Mouse (Mus musculus) embryonic facial prominence, embryonic 13.5 days (tissue): ENCODE data around the gene Grtp1. TPM values are rescaled to one million over a fixed set of nuclear protein-coding genes. Genes with fewer than 3 reads are reported as not detected.
A peak's percentile ranks its signal among the peaks of the same experiment; 100 is the strongest.

Experiments
- ATAC-seq: fragments of 200-750 bp; cut with Nextera tagmentation; 2 replicates; pipeline ENCODE4 v1.8.0; 2017; ENCODE audit warnings: low read depth; ENCODE audit not compliant: insufficient number of reproducible peaks, insufficient read depth, low FRiP score, low TSS enrichment
- H3K27ac ChIP-seq: fragments of 300-500 bp; sonication (generic); 2 replicates; pipeline ENCODE4 v1.5.1; 2015; ENCODE audit warnings: moderate library complexity, mild to moderate bottlenecking, inconsistent platforms
- H3K27me3 ChIP-seq: fragments of 300-500 bp; sonication (generic); 2 replicates; pipeline ENCODE4 v1.6.1; 2015; ENCODE audit warnings: mild to moderate bottlenecking, inconsistent platforms
- H3K36me3 ChIP-seq: fragments of 300-500 bp; sonication (generic); 2 replicates; pipeline ENCODE4 v1.6.1; 2015; ENCODE audit warnings: mild to moderate bottlenecking, inconsistent platforms
- H3K4me1 ChIP-seq: fragments of 300-500 bp; sonication (generic); 2 replicates; pipeline ENCODE4 v1.6.1; 2015; ENCODE audit warnings: inconsistent platforms
- H3K4me2 ChIP-seq: fragments of 300-500 bp; sonication (generic); 2 replicates; pipeline ENCODE4 v1.6.1; 2015; ENCODE audit warnings: moderate library complexity, mild to moderate bottlenecking, inconsistent platforms
- H3K4me3 ChIP-seq: fragments of 300-500 bp; sonication (generic); 2 replicates; pipeline ENCODE4 v1.5.1; 2015; ENCODE audit warnings: mild to moderate bottlenecking, inconsistent platforms
- H3K9ac ChIP-seq: fragments of 300-500 bp; sonication (generic); 2 replicates; pipeline ENCODE4 v1.6.1; 2015; ENCODE audit warnings: mild to moderate bottlenecking, inconsistent platforms
- H3K9me3 ChIP-seq: fragments of 300-500 bp; sonication (generic); 2 replicates; pipeline ENCODE4 v1.6.1; 2016; ENCODE audit warnings: inconsistent platforms
- WGBS: fragments of 180-500 bp; shearing (Covaris S2); methylation state at CpG from one replicate; pipeline ENCODE4 v1.1.7; 2015; ENCODE audit warnings: mixed read lengths; 5-methylcytosine and 5-hydroxymethylcytosine counted together
- polyA plus RNA-seq: library from polyadenylated mRNA; unstranded; fragments of >200 nt; fragmentation: Nextera tagmentation; extraction: Ambion mirVana; gene quantifications from 2 replicates; pipeline ENCODE4 v1.2.1, GENCODE M21; 2015

Gene Grtp1
- polyA plus RNA-seq: 14.3 and 17.3 TPM in 2 replicates

GRCm38 (mm10) chr8:13200301-13201012, at the start of gene Grtp1:
Grtp1 (minus strand) TSS chr8:13200620.
- H3K27ac ChIP-seq: no peak within 1 kb of the TSS
- ATAC-seq: peak; percentile 49; the same call in 1 of the 2 replicates

GRCm38 (mm10) chr8:13244343-13244880, 44.0 kb upstream of the Grtp1 start:
- no peaks in the 10 kb centered on the region for H3K4me1 ChIP-seq
- WGBS: 87% methylated on average over 11 of the region's 11 CpGs
- H3K4me3 ChIP-seq: no peak overlapping the region
- no peak for ATAC-seq
- H3K27me3 ChIP-seq: peaks cover 6% of the 10 kb centered on the region; the same call in 1 of the 2 replicates
- no peaks in the 10 kb centered on the region for H3K9me3 ChIP-seq
- H3K9ac ChIP-seq: no peak overlapping the region
- H3K27ac ChIP-seq: no peak overlapping the region
- no peaks in the 10 kb centered on the region for H3K36me3 ChIP-seq
- H3K4me2 ChIP-seq: no peak overlapping the region

More at GRCm38 (mm10) chr8:13200301-13201012, at the start of gene Grtp1:
- H3K4me1 ChIP-seq: peaks cover 11% of the 10 kb centered on the region; the same call in 1 of the 2 replicates
- WGBS: under 1% methylated on average over 57 of the region's 58 CpGs
- no peaks in the 10 kb centered on the region for H3K36me3 ChIP-seq
- H3K4me3 ChIP-seq: peak within 1 kb of the TSS; percentile 78
- H3K9me3 ChIP-seq: no peaks in the 10 kb centered on the region
- peak within 1 kb of the TSS; percentile 77 for H3K9ac ChIP-seq
- H3K27me3 ChIP-seq: peaks cover 52% of the 10 kb centered on the region
- peak within 1 kb of the TSS; percentile 86 for H3K4me2 ChIP-seq

DNA sequence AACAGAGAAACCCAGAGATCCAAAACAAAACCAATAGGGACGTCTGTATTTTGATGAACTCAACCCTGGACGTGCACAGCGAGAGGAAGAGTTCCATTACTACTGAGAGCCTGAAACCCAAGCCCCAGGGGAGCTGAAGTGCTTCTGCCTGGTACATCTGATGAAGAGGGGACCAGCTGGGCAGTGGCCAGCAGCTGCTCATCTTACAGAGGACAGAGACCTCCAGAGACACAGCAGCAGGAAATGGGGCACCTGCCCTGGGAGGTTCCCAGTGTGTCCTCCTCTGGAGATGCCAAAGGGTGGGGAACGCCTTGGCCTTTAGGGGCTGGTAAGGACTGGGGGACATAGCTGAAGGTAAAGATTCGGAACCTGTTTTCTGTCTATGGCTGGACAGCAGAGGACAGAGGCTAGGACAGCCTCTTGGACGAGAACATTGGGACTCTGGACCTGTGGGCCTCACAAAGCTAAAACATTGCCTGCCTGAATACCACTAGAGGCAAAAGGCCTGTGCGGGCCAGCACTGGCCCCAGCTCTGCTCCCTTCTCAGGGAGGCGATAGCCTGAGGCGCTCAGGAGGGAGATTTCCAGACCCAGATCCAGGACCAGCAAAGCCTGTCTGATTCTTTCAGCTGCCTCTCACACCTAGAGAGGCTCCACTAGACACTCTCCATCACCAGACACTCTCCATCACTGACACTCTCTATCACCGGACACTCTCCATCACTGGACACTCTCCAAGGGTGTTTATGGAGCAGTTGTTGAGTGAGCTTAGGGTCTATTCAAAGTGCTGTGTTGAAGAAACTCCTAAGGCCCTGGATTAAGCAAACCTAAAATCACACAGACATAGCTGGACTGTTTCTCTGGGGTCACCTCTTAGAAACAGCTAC, 42.8 kb upstream of the Grtp1 start:
- no peak overlapping the region for H3K27ac ChIP-seq
- ATAC-seq: no peak
- H3K4me1 ChIP-seq: no peaks in the 10 kb centered on the region
- no peak overlapping the region for H3K4me2 ChIP-seq
- no peaks in the 10 kb centered on the region for H3K36me3 ChIP-seq
- H3K27me3 ChIP-seq: peaks cover 6% of the 10 kb centered on the region; the same call in 1 of the 2 replicates
- 76% methylated on average over 10 of the region's 10 CpGs for WGBS
- no peak overlapping the region for H3K9ac ChIP-seq
- H3K4me3 ChIP-seq: no peak overlapping the region
- no peaks in the 10 kb centered on the region for H3K9me3 ChIP-seq

- no peak overlapping the region for H3K9ac ChIP-seq
- H3K4me3 ChIP-seq: no peak overlapping the region
- no peaks in the 10 kb centered on the region for H3K36me3 ChIP-seq
- WGBS: 85% methylated on average over 7 of the region's 7 CpGs
- H3K27ac ChIP-seq: no peak overlapping the region
- H3K27me3 ChIP-seq: peaks cover 3% of the 10 kb centered on the region; the same call in 1 of the 2 replicates
- H3K4me1 ChIP-seq: no peaks in the 10 kb centered on the region
- no peak overlapping the region for H3K4me2 ChIP-seq
- no peak for ATAC-seq
- H3K9me3 ChIP-seq: no peaks in the 10 kb centered on the region
Observed at GRCm38 (mm10) chr8:13240691-13241090, 40.3 kb upstream of the Grtp1 start.

DNA sequence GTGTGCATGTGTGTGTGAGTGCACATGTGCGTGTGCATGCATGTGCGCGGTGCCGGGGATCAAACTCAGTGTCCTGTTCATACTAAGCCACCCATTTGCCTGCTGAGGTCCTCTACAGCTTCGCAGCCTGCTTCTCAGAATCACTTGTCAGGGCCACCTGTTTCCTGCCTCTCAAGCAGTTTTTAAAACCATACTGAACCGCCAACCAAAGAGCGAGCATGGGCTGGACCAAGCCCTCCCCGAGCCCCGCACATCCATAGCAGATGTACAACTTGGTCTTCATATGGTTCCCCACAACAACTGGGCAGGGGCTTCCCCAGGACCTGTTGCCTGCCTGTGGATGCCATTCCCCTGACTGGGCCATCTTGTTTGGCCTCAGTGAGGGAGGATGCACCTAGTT, 39.6 kb upstream of the Grtp1 start:
- Histone ChIP-seq H3K9me3 (no peaks in the 10 kb centered on the region), H3K4me2 (no peak overlapping the region), H3K27me3 (no peaks in the 10 kb centered on the region), H3K4me3 (no peak overlapping the region), H3K9ac (no peak overlapping the region), H3K27ac (no peak overlapping the region), H3K36me3 (no peaks in the 10 kb centered on the region), H3K4me1 (no peaks in the 10 kb centered on the region)
- no peak for ATAC-seq
- WGBS: 91% methylated on average over 9 of the region's 9 CpGs

- no peak overlapping the region for H3K4me3 ChIP-seq
- ATAC-seq: no peak
- no peaks in the 10 kb centered on the region for H3K36me3 ChIP-seq
- H3K4me1 ChIP-seq: no peaks in the 10 kb centered on the region
- peaks cover 5% of the 10 kb centered on the region; the same call in 1 of the 2 replicates for H3K27me3 ChIP-seq
- H3K4me2 ChIP-seq: no peak overlapping the region
- H3K9me3 ChIP-seq: no peaks in the 10 kb centered on the region
- no peak overlapping the region for H3K9ac ChIP-seq
- H3K27ac ChIP-seq: no peak overlapping the region
- 90% methylated on average over 13 of the region's 13 CpGs for WGBS
Observed at GRCm38 (mm10) chr8:13234803-13235202, 34.4 kb upstream of the Grtp1 start.

- WGBS: 85% methylated on average over 4 of the region's 4 CpGs
- Histone ChIP-seq H3K4me3 (no peak overlapping the region), H3K9ac (no peak overlapping the region), H3K9me3 (no peaks in the 10 kb centered on the region), H3K27me3 (peaks cover 5% of the 10 kb centered on the region; the same call in 1 of the 2 replicates), H3K4me1 (peaks cover 10% of the 10 kb centered on the region), H3K27ac (no peak overlapping the region), H3K36me3 (no peaks in the 10 kb centered on the region), H3K4me2 (no peak overlapping the region)
- no peak for ATAC-seq
Observed at GRCm38 (mm10) chr8:13230471-13230870, 30.1 kb upstream of the Grtp1 start.

DNA sequence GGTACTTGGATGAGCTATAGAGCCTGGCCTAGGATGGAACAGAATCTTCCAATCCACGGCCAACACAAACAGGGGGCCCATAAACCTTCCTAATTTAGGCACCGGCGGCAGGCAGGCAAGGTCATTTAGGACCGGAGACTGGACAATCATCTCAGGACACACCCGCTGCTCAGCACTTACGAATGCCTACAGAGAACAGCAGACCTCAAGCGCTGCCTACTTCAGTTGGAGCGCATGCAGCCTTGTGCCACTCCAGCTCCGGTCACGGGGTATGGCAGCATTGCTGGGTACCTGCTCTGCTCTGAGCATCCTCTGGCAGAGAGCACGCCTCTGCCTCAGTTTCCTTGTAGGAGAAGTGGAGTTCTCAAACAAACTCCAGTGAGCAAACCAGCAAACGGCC, 29.4 kb upstream of the Grtp1 start:
- no peaks in the 10 kb centered on the region for H3K9me3 ChIP-seq
- no peaks in the 10 kb centered on the region for H3K36me3 ChIP-seq
- WGBS: 92% methylated on average over 12 of the region's 12 CpGs
- H3K4me1 ChIP-seq: peaks cover 10% of the 10 kb centered on the region
- H3K27me3 ChIP-seq: peaks cover 5% of the 10 kb centered on the region; the same call in 1 of the 2 replicates
- H3K9ac ChIP-seq: no peak overlapping the region
- no peak overlapping the region for H3K27ac ChIP-seq
- H3K4me3 ChIP-seq: no peak overlapping the region
- ATAC-seq: no peak
- no peak overlapping the region for H3K4me2 ChIP-seq

- WGBS: 43% methylated on average over 9 of the region's 9 CpGs
- H3K4me3 ChIP-seq: no peak overlapping the region
- H3K9ac ChIP-seq: no peak overlapping the region
- H3K27me3 ChIP-seq: peaks cover 6% of the 10 kb centered on the region; the same call in 1 of the 2 replicates
- no peak overlapping the region for H3K4me2 ChIP-seq
- no peaks in the 10 kb centered on the region for H3K36me3 ChIP-seq
- no peaks in the 10 kb centered on the region for H3K9me3 ChIP-seq
- no peak overlapping the region for H3K27ac ChIP-seq
- ATAC-seq: no peak
- peaks cover 10% of the 10 kb centered on the region for H3K4me1 ChIP-seq
Observed at GRCm38 (mm10) chr8:13228923-13229610, 28.6 kb upstream of the Grtp1 start.

DNA sequence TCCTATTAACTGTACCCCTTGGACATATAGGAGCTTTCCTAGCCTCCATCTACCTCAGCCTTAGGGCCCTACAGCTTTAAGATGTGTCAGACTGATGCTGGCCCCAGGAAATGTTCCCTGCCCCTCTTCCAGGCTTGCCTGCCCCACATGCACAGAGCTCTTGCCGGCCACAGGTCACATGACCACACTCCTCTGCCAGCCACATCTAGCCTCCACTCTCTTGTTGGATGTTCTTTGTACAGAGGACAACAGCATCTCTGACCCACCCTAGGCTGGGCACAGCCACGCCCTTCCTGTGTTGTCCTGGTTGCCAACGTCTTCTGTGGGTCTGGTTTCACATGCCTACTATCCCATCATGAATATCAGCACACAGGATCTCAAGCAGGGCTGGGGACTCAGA, 26.8 kb upstream of the Grtp1 start:
- no peak for ATAC-seq

DNA sequence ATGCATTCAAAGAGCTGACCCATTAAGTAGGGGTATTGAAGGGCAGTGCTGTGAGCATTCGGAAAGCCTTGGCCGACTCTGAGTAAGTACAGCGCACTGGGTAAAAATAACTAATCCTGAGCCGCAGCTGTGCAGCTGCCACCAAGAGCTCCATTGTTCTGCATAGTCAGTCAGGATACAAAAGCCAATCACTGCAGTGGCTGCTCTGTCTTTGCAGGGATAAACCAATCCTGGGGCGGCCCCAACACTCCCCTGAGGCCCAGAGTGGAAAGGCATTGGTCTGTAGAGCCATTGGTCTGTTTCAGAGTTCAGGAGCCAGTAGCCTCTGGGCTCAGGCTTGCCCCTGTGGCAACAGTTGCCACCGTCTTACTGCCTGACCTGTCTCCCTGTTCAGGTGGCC, 25.9 kb upstream of the Grtp1 start:
- Histone ChIP-seq H3K9ac (no peak overlapping the region), H3K27ac (no peak overlapping the region), H3K4me1 (peaks cover 10% of the 10 kb centered on the region), H3K36me3 (no peaks in the 10 kb centered on the region), H3K27me3 (peaks cover 4% of the 10 kb centered on the region; the same call in 1 of the 2 replicates), H3K4me2 (no peak overlapping the region), H3K9me3 (no peaks in the 10 kb centered on the region), H3K4me3 (no peak overlapping the region)
- 39% methylated on average over 6 of the region's 6 CpGs for WGBS
- ATAC-seq: no peak

More for the DNA sequence above, 26.8 kb upstream of the Grtp1 start:
- H3K27me3 ChIP-seq: peaks cover 4% of the 10 kb centered on the region; the same call in 1 of the 2 replicates
- no peak overlapping the region for H3K4me3 ChIP-seq
- H3K4me2 ChIP-seq: no peak overlapping the region
- H3K27ac ChIP-seq: no peak overlapping the region
- no peaks in the 10 kb centered on the region for H3K36me3 ChIP-seq
- no peak overlapping the region for H3K9ac ChIP-seq
- peaks cover 10% of the 10 kb centered on the region for H3K4me1 ChIP-seq
- 63% methylated on average over 3 of the region's 3 CpGs for WGBS
- no peaks in the 10 kb centered on the region for H3K9me3 ChIP-seq
